17 mouse cellular contexts compared by ENCODE assay signal in genomic region chr2:79372154-79372467, GRCm38 (mm10).
DNase-seq lines count a peak whose midpoint lies in the region; ATAC-seq and TF ChIP-seq lines count a peak whose summit lies in the region.
"Had no signal": no experiment of that assay in that cellular context is flagged by ENCODE, and none has a peak within 500 bp of the region (broad histone marks: within the 10 kb centered on the region; RNA-seq: fewer than 3 reads in every experiment).

No protein-coding gene starts in this region.

- TF ChIP-seq POLR2A in CH12.LX (IDR thresholded peaks at IDR 0.05; ENCODE audit: low read depth, low read length), result no peak

- no peak for DNase-seq in CH12.LX (ENCODE audit: extremely low read depth)
- no peak for DNase-seq in kidney, adult 11 months
- no peak for DNase-seq in right cerebral cortex, postnatal 25 days
- DNase-seq: adrenal gland, adult 2 months; gastrocnemius, postnatal 25 days had no signal

- dilution Hi-C loops in CH12.LX (cut with MboI; ENCODE audit: extremely low pct_ligation_motif_present, extremely low pct_unique_long_range_greater_than_20kb, low sequenced_read_pairs), result no loop called here

- peaks cover 10% of the 10 kb centered on the region for H3K79me2 ChIP-seq in CH12.LX (replicated peaks; ENCODE audit: control insufficient read depth, extremely low read depth, insufficient read depth, poor library complexity, severe bottlenecking)

- peaks cover 3% of the 10 kb centered on the region for H3K27me3 ChIP-seq in megakaryocyte, embryonic 14.5 days (replicated peaks)
- no peaks in the 10 kb centered on the region for H3K27me3 ChIP-seq in CH12.LX (replicated peaks)
- H3K27me3 ChIP-seq: embryonic facial prominence, embryonic 13.5 days; forebrain, embryonic 15.5 days; heart, embryonic 12.5 days; heart, embryonic 15.5 days had no signal

- peak overlapping the region; percentile 100 for H3K9ac ChIP-seq in CH12.LX (ENCODE audit: insufficient read depth, low read depth)
- H3K9ac ChIP-seq: embryonic facial prominence, embryonic 13.5 days; forebrain, embryonic 12.5 days; forebrain, embryonic 15.5 days; heart, embryonic 12.5 days; heart, embryonic 15.5 days; hindbrain, embryonic 14.5 days had no signal

- peak; percentile 4; the same call in 1 of the 2 replicates for TF ChIP-seq EP300 in CH12.LX (IDR thresholded peaks at IDR 0.05; ENCODE audit: low read length)

- no peak for ATAC-seq in megakaryocyte, adult 5-6 weeks (ENCODE audit: poor library complexity, severe bottlenecking)
- ATAC-seq in inflammation-experienced regulatory T-cells, adult 6 months, result peak; percentile 4
- ATAC-seq: forebrain, embryonic 15.5 days had no signal

- H3K4me1 ChIP-seq in megakaryocyte, embryonic 14.5 days, result peaks cover 18% of the 10 kb centered on the region
- H3K4me1 ChIP-seq in CH12.LX (ENCODE audit: control insufficient read depth in 1 of 2, insufficient read depth in 2 of 2), result peaks cover 4 to 25% of the 10 kb centered on the region in 2 experiments; a peak in 3 of 4 replicates
- H3K4me1 ChIP-seq: forebrain, embryonic 15.5 days; heart, embryonic 15.5 days had no signal

- H3K4me3 ChIP-seq in megakaryocyte, embryonic 14.5 days (replicated peaks), result peak overlapping the region; percentile 53
- H3K4me3 ChIP-seq in CH12.LX (replicated peaks in 1 of 3; ENCODE audit: low read depth in 2 of 3, low read length in 2 of 3, poor library complexity in 1 of 3), result peak overlapping the region in 1 of 3 experiments; percentile 4
- H3K4me3 ChIP-seq: embryonic facial prominence, embryonic 10.5 days; embryonic facial prominence, embryonic 13.5 days; erythroblast, embryonic 14.5 days; forebrain, embryonic 12.5 days; forebrain, embryonic 15.5 days; heart, embryonic 12.5 days; heart, embryonic 15.5 days had no signal

- H3K36me3 ChIP-seq in megakaryocyte, embryonic 14.5 days (replicated peaks; ENCODE audit: low read length), result no peaks in the 10 kb centered on the region
- H3K36me3 ChIP-seq in CH12.LX (replicated peaks in 1 of 2; ENCODE audit: control insufficient read depth in 1 of 2, insufficient read depth in 1 of 2, low read length in 1 of 2), result peaks cover 11 to 15% of the 10 kb centered on the region in 2 experiments
- H3K36me3 ChIP-seq: embryonic facial prominence, embryonic 10.5 days; embryonic facial prominence, embryonic 13.5 days; forebrain, embryonic 12.5 days; forebrain, embryonic 15.5 days; heart, embryonic 12.5 days; heart, embryonic 15.5 days had no signal

- no peak for TF ChIP-seq CTCF in CH12.LX (conservative IDR thresholded peaks at IDR 0.05 in 1 of 2, IDR thresholded peaks at IDR 0.05 in 1 of 2; ENCODE audit: low read depth in 2 of 2, low read length in 2 of 2)

- H3K4me2 ChIP-seq in CH12.LX (ENCODE audit: insufficient read depth, low read depth, poor library complexity, severe bottlenecking), result peak overlapping the region; percentile 99
- H3K4me2 ChIP-seq: embryonic facial prominence, embryonic 13.5 days; forebrain, embryonic 12.5 days; forebrain, embryonic 15.5 days; heart, embryonic 12.5 days; heart, embryonic 15.5 days; hindbrain, embryonic 14.5 days had no signal

- in situ Hi-C loops in CH12.LX (cut with MboI; ENCODE audit: low pct_ligation_motif_present, low pct_unique_long_range_greater_than_20kb, low sequenced_read_pairs), result loop anchor here (5.0 to 25.0 kb wide), 4 partner anchors 125 to 410 kb away; partner anchors contain the start of gene Itprid2

- no peak for TF ChIP-seq RAD21 in CH12.LX (IDR thresholded peaks at IDR 0.05; ENCODE audit: low read depth, low read length)

- H3K9me3 ChIP-seq in megakaryocyte, embryonic 14.5 days, result no peaks in the 10 kb centered on the region
- H3K9me3 ChIP-seq in CH12.LX (replicated peaks; ENCODE audit: low read length), result no peaks in the 10 kb centered on the region
- H3K9me3 ChIP-seq: embryonic facial prominence, embryonic 10.5 days; embryonic facial prominence, embryonic 13.5 days; forebrain, embryonic 12.5 days; forebrain, embryonic 15.5 days; heart, embryonic 12.5 days; heart, embryonic 15.5 days had no signal

- H3K27ac ChIP-seq in CH12.LX (ENCODE audit: insufficient read depth, low read depth), result no peak overlapping the region
- H3K27ac ChIP-seq: embryonic facial prominence, embryonic 10.5 days; embryonic facial prominence, embryonic 13.5 days; forebrain, embryonic 12.5 days; forebrain, embryonic 15.5 days; heart, embryonic 15.5 days; hindbrain, embryonic 14.5 days; hindbrain, postnatal 0 days had no signal

TF ChIP-seq in CH12.LX, 34 proteins besides CTCF, POLR2A, EP300 and RAD21:
- TF ChIP-seq NRF1 (IDR thresholded peaks at IDR 0.05; ENCODE audit: low read depth, low read length) (no peak), SIN3A (IDR thresholded peaks at IDR 0.05; ENCODE audit: low read length) (peak; percentile 63; the same call in 1 of the 2 replicates)
